ENCODE assay signal across 26 mouse cellular contexts in the genomic region with DNA sequence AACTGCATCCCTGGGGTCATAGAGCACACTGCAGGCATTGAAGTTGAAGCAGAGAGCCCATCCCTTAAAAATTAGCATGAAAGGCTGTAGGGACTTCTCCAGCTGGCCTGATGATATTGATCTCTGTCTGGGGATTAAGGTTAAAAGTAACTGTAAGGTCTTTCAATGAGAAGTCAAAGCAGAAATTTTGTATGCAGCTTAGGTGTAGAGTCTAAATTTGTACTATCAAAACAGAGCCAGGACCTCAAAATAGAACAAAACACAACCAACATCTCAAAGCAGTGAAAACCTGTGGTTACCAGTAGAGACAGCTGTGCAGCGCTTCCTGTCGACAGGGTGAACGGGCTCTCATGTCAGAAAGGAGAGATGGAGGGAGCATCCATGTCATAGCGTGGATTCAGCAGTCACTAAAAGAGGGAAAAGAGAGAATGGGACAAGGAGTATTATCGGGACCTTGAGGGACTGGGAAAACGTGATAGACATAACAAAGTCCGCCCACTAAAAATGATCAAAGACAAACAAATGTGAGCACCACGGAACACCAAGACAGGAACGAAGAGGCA. TPM values are rescaled to one million over a fixed set of nuclear protein-coding genes. Genes with fewer than 3 reads are reported as not detected.
DNase-seq lines count a peak whose midpoint lies in the region; ATAC-seq and TF ChIP-seq lines count a peak whose summit lies in the region.
"Had no signal": no experiment of that assay in that cellular context is flagged by ENCODE, and none has a peak within 500 bp of the region (broad histone marks: within the 10 kb centered on the region; RNA-seq: fewer than 3 reads in every experiment).

No protein-coding gene starts in this region.

- TF ChIP-seq POLR2A in lung, adult 2 months (IDR thresholded peaks at IDR 0.05; ENCODE audit: borderline replicate concordance, extremely low read depth, low read depth, low read length) = no peak

- no peak overlapping the region for H3K4me3 ChIP-seq in lung, adult 2 months (replicated peaks; ENCODE audit: extremely low read depth, low read depth, low read length)
- no peak overlapping the region for H3K4me3 ChIP-seq in layer of hippocampus, adult 2 months
- H3K4me3 ChIP-seq: embryonic facial prominence, embryonic 12.5 days; intestine, embryonic 15.5 days; limb, embryonic 12.5 days; neural tube, embryonic 13.5 days; stomach, embryonic 15.5 days had no signal

- H3K4me1 ChIP-seq in lung, adult 2 months (ENCODE audit: control insufficient read depth, insufficient read depth, low read length) = no peaks in the 10 kb centered on the region
- H3K4me1 ChIP-seq: embryonic facial prominence, embryonic 12.5 days; intestine, embryonic 15.5 days; limb, embryonic 12.5 days; neural tube, embryonic 13.5 days; stomach, embryonic 15.5 days had no signal

- ATAC-seq in inflammation-experienced regulatory T-cells, adult 6 months = peak; percentile 78
- ATAC-seq: forebrain, postnatal 0 days; intestine, embryonic 15.5 days had no signal

- TF ChIP-seq CTCF in lung, adult 2 months (IDR thresholded peaks at IDR 0.05; ENCODE audit: insufficient read depth, low read length) = no peak
- TF ChIP-seq CTCF in layer of hippocampus, adult 2 months (conservative IDR thresholded peaks at IDR 0.05) = no peak

- 49% methylated on average over 9 of the region's 9 CpGs for WGBS in lung, adult 2 months

- no peak overlapping the region for H3K27ac ChIP-seq in layer of hippocampus, adult 2 months
- H3K27ac ChIP-seq: embryonic facial prominence, embryonic 12.5 days; hindbrain, embryonic 14.5 days; intestine, embryonic 15.5 days; limb, embryonic 12.5 days; neural tube, embryonic 13.5 days; stomach, embryonic 15.5 days had no signal

- peak; percentile 21 for DNase-seq in testis, postnatal 10 days (ENCODE audit: low spot score)
- DNase-seq in testis, postnatal 14 days (ENCODE audit: low spot score) = no peak
- peak; percentile 40 for DNase-seq in thymus, postnatal 14 days
- DNase-seq in left cerebral cortex, postnatal 14 days (ENCODE audit: low spot score in 2 of 2) = no peak
- DNase-seq in lung, adult 2 months = no peak
- no peak for DNase-seq in layer of hippocampus, adult 2 months (ENCODE audit: low spot score in 2 of 2)
- DNase-seq: adrenal gland, postnatal 36 days; cerebellum, adult 11-12 months; cerebellum, postnatal 14 days; forebrain, postnatal 0 days; gastrocnemius, postnatal 25 days; heart, postnatal 36 days; kidney, adult 8-10 months; kidney, postnatal 14 days; lung, adult 18-20 months; lung, postnatal 14 days; midbrain, embryonic 14.5 days; retina, postnatal 1 day; right cerebral cortex, postnatal 25 days had no signal

- intact Hi-C loops in left cerebral cortex, postnatal 14 days (cut with DNase I) = no loop called here

RNA-seq across cellular contexts. Expression of a gene that starts 57.5 kb away (rescaled TPM):
- 100 to 1,000 TPM in 2 of 3 experiments, 10 to 100 TPM in 1; 86.5 to 188 (median 106) TPM for polyA plus RNA-seq in inflammation-experienced regulatory T-cells, adult 6 months (2017; shearing (Covaris generic))
- total RNA-seq in left cerebral cortex, postnatal 14 days (2021) = 1 to 10 TPM; 9.1 to 9.6 TPM
- polyA plus RNA-seq in lung, adult 2 months (2012; rRNA removed) = 54.3 and 63.0 TPM in 2 replicates
- total RNA-seq in layer of hippocampus, adult 2 months (2021) = 1 to 10 TPM; 8.9 to 9.2 TPM

Comparison
In these comparisons a context has a peak if more than half of its experiments do, and no peak if none do; other contexts are left out.
1. DNase-seq: peak in testis, postnatal 10 days (single experiment) and thymus, postnatal 14 days (single experiment); none in testis, postnatal 14 days (single experiment), left cerebral cortex, postnatal 14 days (0 of 2), lung, adult 2 months (single experiment) and layer of hippocampus, adult 2 months (0 of 2).